Mouse (Mus musculus): Measurements from ENCODE around the gene Otor.
A peak's percentile ranks its signal among the peaks of the same experiment; 100 is the strongest.

- no peak for TF ChIP-seq CTCF (IDR thresholded peaks at IDR 0.05; ENCODE audit: control insufficient read depth, insufficient read depth, insufficient replicate concordance, low read depth, low read length)
- peak; percentile 57 for TF ChIP-seq POLR2A (IDR thresholded peaks at IDR 0.05; ENCODE audit: control insufficient read depth, low read depth, low read length)
Observed at GRCm38 (mm10) chr2:143062812-143063792, 15.2 kb upstream of the Otor start, which contains the start of gene Snrpb2.

Data from testis, adult 2 months (tissue).